Mouse (Mus musculus) embryonic facial prominence, embryonic 13.5 days (tissue): ENCODE measurements around the gene Rad51b. TPM values are rescaled to one million over a fixed set of nuclear protein-coding genes. Genes with fewer than 3 reads are reported as not detected.

Experiments
- ATAC-seq: fragments of 200-750 bp; cut with Nextera tagmentation; 2 replicates; pipeline ENCODE4 v1.8.0; 2017; ENCODE audit warnings: low read depth; ENCODE audit not compliant: insufficient number of reproducible peaks, insufficient read depth, low FRiP score, low TSS enrichment
- H3K27ac ChIP-seq: fragments of 300-500 bp; sonication (generic); 2 replicates; pipeline ENCODE4 v1.5.1; 2015; ENCODE audit warnings: moderate library complexity, mild to moderate bottlenecking, inconsistent platforms
- H3K27me3 ChIP-seq: fragments of 300-500 bp; sonication (generic); 2 replicates; pipeline ENCODE4 v1.6.1; 2015; ENCODE audit warnings: mild to moderate bottlenecking, inconsistent platforms
- H3K36me3 ChIP-seq: fragments of 300-500 bp; sonication (generic); 2 replicates; pipeline ENCODE4 v1.6.1; 2015; ENCODE audit warnings: mild to moderate bottlenecking, inconsistent platforms
- H3K4me1 ChIP-seq: fragments of 300-500 bp; sonication (generic); 2 replicates; pipeline ENCODE4 v1.6.1; 2015; ENCODE audit warnings: inconsistent platforms
- H3K4me2 ChIP-seq: fragments of 300-500 bp; sonication (generic); 2 replicates; pipeline ENCODE4 v1.6.1; 2015; ENCODE audit warnings: moderate library complexity, mild to moderate bottlenecking, inconsistent platforms
- H3K4me3 ChIP-seq: fragments of 300-500 bp; sonication (generic); 2 replicates; pipeline ENCODE4 v1.5.1; 2015; ENCODE audit warnings: mild to moderate bottlenecking, inconsistent platforms
- H3K9ac ChIP-seq: fragments of 300-500 bp; sonication (generic); 2 replicates; pipeline ENCODE4 v1.6.1; 2015; ENCODE audit warnings: mild to moderate bottlenecking, inconsistent platforms
- H3K9me3 ChIP-seq: fragments of 300-500 bp; sonication (generic); 2 replicates; pipeline ENCODE4 v1.6.1; 2016; ENCODE audit warnings: inconsistent platforms
- WGBS: fragments of 180-500 bp; shearing (Covaris S2); methylation state at CpG from one replicate; pipeline ENCODE4 v1.1.7; 2015; ENCODE audit warnings: mixed read lengths; 5-methylcytosine and 5-hydroxymethylcytosine counted together
- polyA plus RNA-seq: library from polyadenylated mRNA; unstranded; fragments of >200 nt; fragmentation: Nextera tagmentation; extraction: Ambion mirVana; gene quantifications from 2 replicates; pipeline ENCODE4 v1.2.1, GENCODE M21; 2015

The Rad51b gene
- polyA plus RNA-seq, 1 experiment from 2014 or later, result 8.8 TPM

- Histone ChIP-seq H3K4me1 (peaks cover 3% of the 10 kb centered on the region), H3K4me3 (no peak overlapping the region), H3K36me3 (no peaks in the 10 kb centered on the region), H3K9ac (no peak overlapping the region), H3K4me2 (no peak overlapping the region), H3K9me3 (peaks cover 2% of the 10 kb centered on the region; the same call in 1 of the 2 replicates), H3K27me3 (no peaks in the 10 kb centered on the region), H3K27ac (no peak overlapping the region)
- 90% methylated on average over 3 of the region's 3 CpGs for WGBS
- ATAC-seq, result no peak
These were observed 474.7 kb downstream of the Rad51b start for GRCm38 (mm10) chr12:79771741-79772140.

GRCm38 (mm10) chr12:79773246-79773645 is 476.2 kb downstream of the Rad51b start:
- Histone ChIP-seq H3K9ac (no peak overlapping the region), H3K27ac (no peak overlapping the region), H3K9me3 (peaks cover 2% of the 10 kb centered on the region; the same call in 1 of the 2 replicates), H3K4me2 (no peak overlapping the region), H3K4me3 (no peak overlapping the region), H3K27me3 (no peaks in the 10 kb centered on the region), H3K36me3 (no peaks in the 10 kb centered on the region), H3K4me1 (peaks cover 12% of the 10 kb centered on the region)
- 78% methylated on average over 4 of the region's 4 CpGs for WGBS
- ATAC-seq, result no peak

GRCm38 (mm10) chr12:79774571-79774970 is 477.5 kb downstream of the Rad51b start:
- no peak overlapping the region for H3K4me3 ChIP-seq
- no peak overlapping the region for H3K4me2 ChIP-seq
- no peak for ATAC-seq
- H3K36me3 ChIP-seq, result no peaks in the 10 kb centered on the region
- no peak overlapping the region for H3K9ac ChIP-seq
- peaks cover 12% of the 10 kb centered on the region for H3K4me1 ChIP-seq
- 78% methylated on average over 4 of the region's 4 CpGs for whole genome bisulfite sequencing
- H3K27ac ChIP-seq, result no peak overlapping the region
- H3K27me3 ChIP-seq, result no peaks in the 10 kb centered on the region
- H3K9me3 ChIP-seq, result peaks cover 2% of the 10 kb centered on the region; the same call in 1 of the 2 replicates

- Histone ChIP-seq H3K9me3 (peaks cover 2% of the 10 kb centered on the region; the same call in 1 of the 2 replicates), H3K9ac (no peak overlapping the region), H3K4me2 (no peak overlapping the region), H3K27me3 (no peaks in the 10 kb centered on the region), H3K4me1 (peaks cover 23% of the 10 kb centered on the region), H3K27ac (peak overlapping the region; percentile 58), H3K4me3 (no peak overlapping the region), H3K36me3 (no peaks in the 10 kb centered on the region)
- 46% methylated on average over 5 of the region's 5 CpGs for WGBS
- ATAC-seq, result no peak
These were observed 479.7 kb downstream of the Rad51b start for GRCm38 (mm10) chr12:79776828-79777227.

GRCm38 (mm10) chr12:79780745-79781144 is 483.7 kb downstream of the Rad51b start:
- H3K4me3 ChIP-seq, result no peak overlapping the region
- no peak overlapping the region for H3K4me2 ChIP-seq
- H3K9ac ChIP-seq, result no peak overlapping the region
- no peak for ATAC-seq
- WGBS, result 57% methylated on average over 2 of the region's 2 CpGs
- H3K9me3 ChIP-seq, result no peaks in the 10 kb centered on the region; the same call in 1 of the 2 replicates
- no peaks in the 10 kb centered on the region for H3K27me3 ChIP-seq
- no peaks in the 10 kb centered on the region for H3K36me3 ChIP-seq
- H3K4me1 ChIP-seq, result peaks cover 34% of the 10 kb centered on the region
- peak overlapping the region; percentile 66; the same call in 1 of the 2 replicates for H3K27ac ChIP-seq

GRCm38 (mm10) chr12:79781788-79782187 is 484.7 kb downstream of the Rad51b start:
- no peak for ATAC-seq
- H3K4me1 ChIP-seq, result peaks cover 33% of the 10 kb centered on the region

GRCm38 (mm10) chr12:79782444-79783117 is 485.5 kb downstream of the Rad51b start:
- Histone ChIP-seq H3K27me3 (no peaks in the 10 kb centered on the region), H3K36me3 (no peaks in the 10 kb centered on the region), H3K27ac (no peak overlapping the region), H3K9ac (no peak overlapping the region), H3K4me1 (peaks cover 28% of the 10 kb centered on the region), H3K9me3 (no peaks in the 10 kb centered on the region; the same call in 1 of the 2 replicates), H3K4me2 (no peak overlapping the region), H3K4me3 (no peak overlapping the region)
- WGBS, result 95% methylated on average over 6 of the region's 6 CpGs
- no peak for ATAC-seq

More at GRCm38 (mm10) chr12:79781788-79782187, 484.7 kb downstream of the Rad51b start:
- no peak overlapping the region for H3K4me3 ChIP-seq
- no peak overlapping the region for H3K9ac ChIP-seq
- no peak overlapping the region for H3K4me2 ChIP-seq
- no peaks in the 10 kb centered on the region; the same call in 1 of the 2 replicates for H3K9me3 ChIP-seq
- H3K27me3 ChIP-seq, result no peaks in the 10 kb centered on the region
- WGBS, result 80% methylated on average over 5 of the region's 5 CpGs
- H3K27ac ChIP-seq, result no peak overlapping the region
- no peaks in the 10 kb centered on the region for H3K36me3 ChIP-seq

- Histone ChIP-seq H3K36me3 (no peaks in the 10 kb centered on the region), H3K4me3 (no peak overlapping the region), H3K9ac (no peak overlapping the region), H3K27ac (peak overlapping the region; percentile 51; the same call in 1 of the 2 replicates), H3K27me3 (no peaks in the 10 kb centered on the region), H3K4me1 (peaks cover 37% of the 10 kb centered on the region), H3K4me2 (no peak overlapping the region), H3K9me3 (no peaks in the 10 kb centered on the region; the same call in 1 of the 2 replicates)
- WGBS, result 69% methylated on average over 7 of the region's 7 CpGs
- no peak for ATAC-seq
These were observed 487.1 kb downstream of the Rad51b start for GRCm38 (mm10) chr12:79784159-79784558.

GRCm38 (mm10) chr12:79785691-79786090 is 488.6 kb downstream of the Rad51b start:
- 83% methylated on average over 3 of the region's 3 CpGs for WGBS
- H3K4me1 ChIP-seq, result peaks cover 32% of the 10 kb centered on the region
- H3K9me3 ChIP-seq, result no peaks in the 10 kb centered on the region; the same call in 1 of the 2 replicates
- H3K27me3 ChIP-seq, result no peaks in the 10 kb centered on the region
- H3K4me3 ChIP-seq, result no peak overlapping the region
- ATAC-seq, result no peak
- no peaks in the 10 kb centered on the region for H3K36me3 ChIP-seq
- H3K9ac ChIP-seq, result no peak overlapping the region
- no peak overlapping the region for H3K4me2 ChIP-seq
- H3K27ac ChIP-seq, result 0 out of 2 replicates have a peak overlapping the region, but pooled peaks have one; percentile 22

GRCm38 (mm10) chr12:79787538-79787937 is 490.5 kb downstream of the Rad51b start:
- Histone ChIP-seq H3K36me3 (no peaks in the 10 kb centered on the region), H3K4me3 (no peak overlapping the region), H3K27ac (no peak overlapping the region), H3K27me3 (no peaks in the 10 kb centered on the region), H3K9ac (no peak overlapping the region), H3K9me3 (no peaks in the 10 kb centered on the region; the same call in 1 of the 2 replicates), H3K4me1 (peaks cover 27% of the 10 kb centered on the region), H3K4me2 (no peak overlapping the region)
- no peak for ATAC-seq
- 40% methylated on average over 10 of the region's 10 CpGs for WGBS

- no peak overlapping the region for H3K4me2 ChIP-seq
- WGBS, result 79% methylated on average over 5 of the region's 5 CpGs
- no peak for ATAC-seq
- no peaks in the 10 kb centered on the region for H3K9me3 ChIP-seq
- H3K27ac ChIP-seq, result no peak overlapping the region
- H3K36me3 ChIP-seq, result no peaks in the 10 kb centered on the region
- peaks cover 27% of the 10 kb centered on the region for H3K4me1 ChIP-seq
- H3K27me3 ChIP-seq, result no peaks in the 10 kb centered on the region
- no peak overlapping the region for H3K9ac ChIP-seq
- no peak overlapping the region for H3K4me3 ChIP-seq
These were observed 491.3 kb downstream of the Rad51b start for GRCm38 (mm10) chr12:79788340-79788739.

GRCm38 (mm10) chr12:79789481-79789880 is 492.4 kb downstream of the Rad51b start:
- 81% methylated on average over 6 of the region's 6 CpGs for WGBS
- H3K4me2 ChIP-seq, result no peak overlapping the region
- no peaks in the 10 kb centered on the region for H3K36me3 ChIP-seq
- H3K27ac ChIP-seq, result no peak overlapping the region
- H3K9ac ChIP-seq, result no peak overlapping the region
- ATAC-seq, result no peak
- peaks cover 18% of the 10 kb centered on the region for H3K4me1 ChIP-seq
- no peak overlapping the region for H3K4me3 ChIP-seq
- no peaks in the 10 kb centered on the region for H3K27me3 ChIP-seq
- H3K9me3 ChIP-seq, result no peaks in the 10 kb centered on the region
